Mouse (Mus musculus) brown adipose tissue, adult 24 weeks (tissue): ENCODE data around the gene Gm21425. TPM values are rescaled to one million over a fixed set of nuclear protein-coding genes. Genes with fewer than 3 reads are reported as not detected.
"Not testable (repeated sequence)": the region's sequence is repeated elsewhere in the genome, so short reads cannot be mapped to it uniquely, and the experiment has no call there.

ENCODE experiments used
- H3K27ac ChIP-seq: fragments of 200-500 bp; replicated peaks from 2 replicates; pipeline ENCODE4 v1.5.1; 2012; ENCODE audit warnings: low read depth, mild to moderate bottlenecking, low read length
- H3K4me1 ChIP-seq: fragments of 200-500 bp; 2 replicates; pipeline ENCODE4 v1.6.1; 2012; ENCODE audit warnings: low read length, mixed read lengths; ENCODE audit not compliant: control insufficient read depth, insufficient read depth, insufficient read length
- H3K4me3 ChIP-seq: fragments of 200-500 bp; 2 replicates; pipeline ENCODE4 v1.5.1; 2012; ENCODE audit warnings: low read depth, mild to moderate bottlenecking, low read length, moderate library complexity; ENCODE audit not compliant: insufficient read depth
- polyA plus RNA-seq: library from polyadenylated mRNA; stranded (reverse); fragments of >200 nt; gene quantifications from 2 replicates; pipeline ENCODE4 v1.2.4, GENCODE M21; 2012; ENCODE audit not compliant: missing spikeins, insufficient read depth, insufficient read length

The Gm21425 gene
- polyA plus RNA-seq, result not detected in 2 replicates

DNA sequence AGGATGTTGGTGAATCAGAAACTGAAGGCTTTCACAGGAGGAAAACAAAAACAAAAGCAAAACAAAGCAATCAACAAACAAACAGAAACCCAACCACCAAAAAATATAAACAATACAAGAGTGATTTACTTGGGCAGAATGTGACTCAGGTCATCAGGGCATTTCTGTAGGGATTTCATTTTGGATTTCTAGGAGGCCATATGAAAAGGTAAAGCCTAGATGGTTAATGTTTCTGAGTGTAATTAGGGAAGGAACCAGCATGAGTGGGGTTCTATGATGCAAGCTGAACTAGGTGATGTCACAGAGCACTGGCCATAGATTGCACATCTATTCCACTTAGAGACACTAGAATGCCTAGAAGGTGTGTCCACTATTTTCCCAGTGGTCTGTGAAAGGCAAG lies at the start of gene Gm21425:
Gene Gm21425, plus strand, starts transcription at position 301 of the 400 bp plus-strand sequence.
- H3K27ac ChIP-seq, H3K4me1 ChIP-seq, H3K4me3 ChIP-seq: not testable (repeated sequence)

DNA sequence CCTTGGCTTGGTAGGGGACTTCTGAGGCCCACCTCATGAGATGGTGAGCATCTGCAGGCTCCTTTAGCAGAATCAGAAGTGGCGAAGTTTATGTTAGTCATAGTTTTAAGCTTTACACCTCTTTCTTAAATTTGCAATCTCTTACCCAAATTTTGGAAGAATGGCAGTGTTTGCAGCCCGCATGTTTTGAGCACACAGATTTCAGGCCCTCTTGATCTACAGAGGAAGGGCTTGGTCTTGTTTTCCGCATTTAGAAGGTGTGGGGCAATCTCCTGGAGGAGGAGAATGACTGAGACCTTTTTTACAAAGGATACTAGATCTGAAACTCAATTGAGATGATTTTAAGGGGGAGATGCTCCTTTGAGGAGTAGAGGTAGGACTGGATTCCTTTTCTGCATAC lies 28.4 kb upstream of the Gm21425 start, which contains the start of gene Gm21891:
Gene Gm21891, minus strand, starts transcription at position 101 of the 400 bp plus-strand sequence.
- not testable (repeated sequence) for H3K4me1 ChIP-seq, H3K4me3 ChIP-seq, H3K27ac ChIP-seq

Other genes with a start within 250 kb of the Gm21425 start
- not detected in 2 replicates for gene Gm20807, start 119.1 kb upstream of the Gm21425 start, polyA plus RNA-seq
- not detected in 2 replicates for gene Gm21891, start 28.5 kb upstream of the Gm21425 start, polyA plus RNA-seq
- gene Gm21828, start 62.0 kb downstream of the Gm21425 start, polyA plus RNA-seq, result not detected in 2 replicates
- not detected in 2 replicates for gene Gm21440, start 90.4 kb downstream of the Gm21425 start, polyA plus RNA-seq
- gene Gm21454, start 90.5 kb downstream of the Gm21425 start, polyA plus RNA-seq, result not detected in 2 replicates
- gene Gm21725, start 187.1 kb downstream of the Gm21425 start, polyA plus RNA-seq, result not detected in 2 replicates